Mouse (Mus musculus): ENCODE measurements at regions not wholly inside any gene's neighbourhood (a gene's known extent, or its start where the extent isn't known, plus 50 kb on each side); places are given as distances from the start of the nearest gene placed in this dataset.
"Not testable (repeated sequence)": the region's sequence is repeated elsewhere in the genome, so short reads cannot be mapped to it uniquely, and the experiment has no call there.

DNA sequence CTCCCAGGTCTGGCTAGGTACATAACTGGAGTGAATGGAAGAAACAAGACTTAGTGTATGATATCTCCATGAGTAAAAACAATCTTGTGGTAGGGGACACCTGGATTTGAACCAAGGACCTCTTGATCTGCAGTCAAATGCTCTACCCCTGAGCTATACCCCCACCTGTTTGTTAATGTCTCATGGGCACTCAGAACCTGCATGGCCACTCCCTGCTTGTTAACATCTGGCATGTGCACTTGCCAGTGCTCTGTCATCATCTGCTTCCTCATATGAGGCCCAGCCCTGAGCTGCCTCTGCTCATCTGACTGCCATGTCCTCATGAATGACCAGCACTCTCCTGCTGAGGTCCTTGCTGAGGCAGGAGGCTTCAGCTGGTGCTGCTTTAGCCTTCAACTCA, 142.4 kb upstream of the Krba1 start:
- TF ChIP-seq CTCF (IDR thresholded peaks at IDR 0.05; ENCODE audit: control insufficient read depth, insufficient read depth, insufficient replicate concordance, low read depth, low read length); POLR2A (IDR thresholded peaks at IDR 0.05; ENCODE audit: control insufficient read depth, low read depth, low read length): not testable (repeated sequence)
